Mouse (Mus musculus): ENCODE results near the gene Pde2a. TPM values are rescaled to one million over a fixed set of nuclear protein-coding genes. Genes with fewer than 3 reads are reported as not detected.

Pde2a gene
- polyA plus RNA-seq, 1 experiment from 2014 or later: 18.3 TPM

DNA sequence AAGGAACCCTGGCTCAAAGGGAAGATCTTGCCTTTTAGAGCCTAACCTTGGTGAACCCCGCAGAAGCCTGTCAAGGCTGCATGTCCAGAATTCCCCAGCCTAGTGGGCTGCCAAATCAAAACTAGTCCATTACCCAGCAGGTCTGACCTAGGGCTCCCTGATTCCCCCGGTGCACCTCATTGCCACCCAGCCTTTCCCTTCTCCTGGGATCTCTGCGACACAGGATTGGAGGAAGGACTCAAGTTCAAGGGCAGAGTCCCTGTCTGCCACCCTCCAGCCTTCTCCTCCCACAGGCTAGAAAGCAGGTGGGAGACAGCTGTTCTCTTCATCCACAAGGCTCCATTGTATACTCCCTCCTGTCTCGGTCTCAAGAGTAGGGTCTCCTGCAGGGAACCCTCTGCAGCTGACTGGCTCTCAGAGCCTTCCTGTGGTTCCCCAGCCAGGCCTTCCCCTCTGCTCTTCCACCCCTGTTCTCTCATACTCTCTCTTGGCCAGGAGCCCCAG is 36.8 kb downstream of the Pde2a start:
- Histone ChIP-seq H3K4me3 (no peak overlapping the region), H3K27ac (no peak overlapping the region), H3K36me3 (no peaks in the 10 kb centered on the region), H3K9me3 (no peaks in the 10 kb centered on the region), H3K27me3 (ENCODE audit: insufficient read depth, poor library complexity, severe bottlenecking) (peaks cover 41% of the 10 kb centered on the region), H3K4me1 (replicated peaks) (peaks cover 79% of the 10 kb centered on the region)
- DNase-seq (ENCODE audit: low spot score): no peak
- 69% methylated on average over 4 of the region's 4 CpGs for WGBS

DNA sequence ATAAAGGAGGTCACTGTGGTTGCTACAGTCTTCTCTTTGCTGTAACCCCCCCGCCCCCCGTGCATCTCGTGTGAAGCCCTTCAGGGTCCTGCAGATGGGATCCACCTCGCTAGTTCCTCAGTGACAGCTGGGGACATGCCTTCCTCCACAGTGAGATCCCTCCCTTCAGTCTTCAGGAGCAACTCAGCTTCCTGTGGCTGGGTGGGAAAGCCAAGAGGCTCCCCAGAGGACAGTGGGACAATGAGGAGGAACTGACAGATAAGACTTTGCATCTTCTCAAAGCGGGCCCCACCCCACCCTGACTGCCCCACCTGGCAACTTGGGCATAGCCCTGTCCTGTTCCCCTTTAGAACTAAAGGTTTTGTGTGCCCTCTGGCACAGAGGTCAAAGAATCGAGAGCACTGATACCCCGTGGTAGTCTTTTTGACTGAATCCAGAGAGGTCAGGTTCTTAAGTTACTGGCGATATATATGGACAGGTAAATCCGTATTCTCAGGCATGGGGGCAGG is 37.9 kb downstream of the Pde2a start:
- peaks cover 78% of the 10 kb centered on the region for H3K4me1 ChIP-seq (replicated peaks)
- H3K4me3 ChIP-seq: no peak overlapping the region
- H3K36me3 ChIP-seq: no peaks in the 10 kb centered on the region
- H3K27me3 ChIP-seq (ENCODE audit: insufficient read depth, poor library complexity, severe bottlenecking): peaks cover 31% of the 10 kb centered on the region
- no peak overlapping the region for H3K27ac ChIP-seq
- no peaks in the 10 kb centered on the region for H3K9me3 ChIP-seq
- DNase-seq (ENCODE audit: low spot score): no peak
- 77% methylated on average over 9 of the region's 9 CpGs for WGBS

DNA sequence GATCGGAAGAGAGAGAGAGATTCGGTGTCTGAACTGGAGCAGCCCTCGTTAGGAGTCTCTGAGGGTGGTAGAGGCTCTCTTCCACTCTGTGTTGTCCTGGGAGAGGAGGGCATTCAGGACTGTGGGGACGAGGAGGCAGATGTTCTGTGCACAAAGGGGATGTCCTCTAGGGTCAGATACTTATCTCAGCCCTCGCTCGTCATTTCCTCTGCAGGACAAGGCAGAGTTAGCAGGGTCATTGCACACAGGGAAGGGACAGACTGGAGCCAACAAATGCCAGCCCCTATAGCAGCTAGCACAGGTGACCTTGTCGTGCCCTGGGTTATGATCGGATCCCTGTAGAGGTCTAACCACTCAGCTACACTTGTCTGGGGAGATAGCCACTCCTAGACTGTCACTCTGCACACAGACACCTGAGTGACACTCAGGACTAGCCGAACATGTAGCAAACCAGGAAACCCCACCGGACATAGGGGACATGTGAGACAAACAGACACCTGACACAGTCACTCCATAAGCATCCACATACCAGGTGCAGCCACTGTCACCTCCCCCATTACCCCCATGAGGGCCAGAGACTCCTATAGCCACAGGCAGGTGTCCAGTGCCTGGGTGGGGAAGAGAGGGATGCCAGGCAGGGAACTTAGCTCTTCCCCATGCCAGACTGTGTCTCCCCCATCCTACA is 38.6 kb downstream of the Pde2a start:
- WGBS: 61% methylated on average over 10 of the region's 10 CpGs
- no peak for DNase-seq (ENCODE audit: low spot score)
- Histone ChIP-seq H3K27me3 (ENCODE audit: insufficient read depth, poor library complexity, severe bottlenecking) (peaks cover 24% of the 10 kb centered on the region), H3K36me3 (no peaks in the 10 kb centered on the region), H3K4me3 (no peak overlapping the region), H3K9me3 (no peaks in the 10 kb centered on the region), H3K4me1 (replicated peaks) (peaks cover 78% of the 10 kb centered on the region), H3K27ac (peak overlapping the region; percentile 35)

GRCm38 (mm10) chr7:101460608-101460957 is 39.1 kb downstream of the Pde2a start:
- Histone ChIP-seq H3K4me3 (no peak overlapping the region), H3K27me3 (ENCODE audit: insufficient read depth, poor library complexity, severe bottlenecking) (peaks cover 19% of the 10 kb centered on the region), H3K36me3 (no peaks in the 10 kb centered on the region), H3K9me3 (no peaks in the 10 kb centered on the region), H3K27ac (peak overlapping the region; percentile 35; the same call in 1 of the 2 replicates), H3K4me1 (replicated peaks) (peaks cover 81% of the 10 kb centered on the region)
- WGBS: 58% methylated on average over 10 of the region's 10 CpGs
- DNase-seq (ENCODE audit: low spot score): no peak

DNA sequence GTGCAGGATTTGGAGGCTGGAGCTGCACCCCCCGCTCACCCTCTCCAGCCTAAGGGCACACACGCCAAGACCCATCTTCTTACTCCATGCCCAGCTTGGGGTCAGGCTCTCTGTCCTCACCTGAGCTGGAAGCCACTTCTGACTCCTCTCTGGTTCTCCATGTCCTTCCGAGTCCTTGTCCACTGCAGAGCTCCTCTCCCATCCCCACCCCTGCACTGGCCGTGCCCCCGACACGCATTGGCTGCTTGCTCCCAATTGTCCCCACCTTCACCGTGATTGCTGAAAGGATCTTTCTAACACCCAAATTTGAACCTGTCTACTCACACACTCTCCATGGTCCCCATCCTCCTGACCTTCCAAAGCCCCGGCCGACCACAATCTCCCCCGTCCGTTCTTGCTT is 40.1 kb downstream of the Pde2a start:
- no peak for DNase-seq (ENCODE audit: low spot score)
- whole genome bisulfite sequencing: 88% methylated on average over 11 of the region's 11 CpGs
- Histone ChIP-seq H3K9me3 (no peaks in the 10 kb centered on the region), H3K27ac (peak overlapping the region; percentile 67; the same call in 1 of the 2 replicates), H3K4me1 (replicated peaks) (peaks cover 84% of the 10 kb centered on the region), H3K4me3 (no peak overlapping the region), H3K36me3 (no peaks in the 10 kb centered on the region), H3K27me3 (ENCODE audit: insufficient read depth, poor library complexity, severe bottlenecking) (peaks cover 16% of the 10 kb centered on the region)

DNA sequence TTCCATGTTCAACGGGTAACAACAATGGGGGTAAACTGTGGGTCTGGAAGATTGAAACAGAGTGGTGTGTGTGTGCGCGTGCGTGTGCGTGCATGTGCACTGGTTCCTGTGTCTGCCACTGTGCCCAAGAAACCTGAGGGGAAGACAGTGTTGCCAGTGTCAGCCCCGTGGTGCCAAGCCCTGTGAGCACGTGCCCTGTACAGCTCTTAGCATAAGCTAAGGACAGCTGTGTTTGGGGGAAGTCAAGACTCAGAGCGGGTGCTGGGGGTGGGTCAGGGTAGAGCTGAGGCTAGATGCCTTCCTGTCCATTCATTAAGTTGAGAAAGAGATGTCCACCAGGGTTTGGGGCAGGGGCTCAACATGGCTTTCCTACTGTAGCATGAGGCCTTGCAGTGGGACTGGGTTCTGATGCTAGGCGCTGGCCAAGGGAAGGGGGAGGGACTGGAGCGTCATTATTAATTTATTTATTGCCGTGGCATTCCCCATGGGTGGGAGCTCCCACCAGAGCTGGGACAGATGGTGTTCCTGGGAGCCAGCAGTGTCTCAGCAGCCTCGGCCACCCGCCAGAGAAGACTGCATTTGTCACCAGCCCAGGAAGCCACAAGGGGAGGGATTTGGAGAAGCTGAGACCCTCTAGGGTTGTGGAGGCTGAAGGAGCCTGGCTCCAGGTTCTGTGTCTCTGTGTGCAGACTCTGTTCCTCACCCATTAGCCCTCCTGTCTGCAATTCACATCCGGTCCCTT is 41.0 kb downstream of the Pde2a start:
- no peaks in the 10 kb centered on the region for H3K9me3 ChIP-seq
- 80% methylated on average over 14 of the region's 14 CpGs for WGBS
- H3K27me3 ChIP-seq (ENCODE audit: insufficient read depth, poor library complexity, severe bottlenecking): peaks cover 11% of the 10 kb centered on the region; the same call in 1 of the 2 replicates
- peak overlapping the region; percentile 67 for H3K27ac ChIP-seq
- no peak for DNase-seq (ENCODE audit: low spot score)
- H3K36me3 ChIP-seq: no peaks in the 10 kb centered on the region
- no peak overlapping the region for H3K4me3 ChIP-seq
- H3K4me1 ChIP-seq (replicated peaks): peaks cover 77% of the 10 kb centered on the region

DNA sequence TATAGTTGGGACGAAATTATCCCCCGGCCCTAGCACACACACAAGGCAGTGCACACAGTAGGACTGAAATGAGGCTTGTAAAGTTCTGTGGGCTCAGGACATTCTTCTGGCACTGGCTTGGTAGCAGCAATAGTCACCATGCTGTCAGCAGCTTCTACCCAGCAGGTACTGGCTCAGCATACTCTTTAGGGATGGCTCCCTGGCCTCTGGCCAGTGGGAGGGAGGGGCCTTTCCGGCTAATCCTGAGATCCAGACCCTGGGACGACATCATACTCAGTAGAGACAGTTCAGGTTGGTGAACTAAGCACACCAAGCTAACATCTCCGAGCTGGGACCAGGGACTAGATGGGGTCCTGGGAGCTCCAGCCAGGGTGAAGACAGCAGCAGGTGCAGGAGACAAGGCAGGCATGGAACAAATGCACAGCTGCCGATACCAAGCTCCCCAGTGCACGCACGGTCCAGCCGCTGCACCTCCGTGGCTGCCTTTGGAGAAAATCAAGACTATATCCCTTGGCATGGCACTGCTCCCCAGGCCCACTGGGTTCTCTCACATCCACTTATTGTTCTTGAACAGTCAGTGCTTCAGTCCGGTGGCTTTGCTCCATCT is 42.3 kb downstream of the Pde2a start:
- Histone ChIP-seq H3K9me3 (no peaks in the 10 kb centered on the region), H3K4me1 (replicated peaks) (peaks cover 66% of the 10 kb centered on the region), H3K4me3 (no peak overlapping the region), H3K36me3 (no peaks in the 10 kb centered on the region), H3K27me3 (ENCODE audit: insufficient read depth, poor library complexity, severe bottlenecking) (no peaks in the 10 kb centered on the region), H3K27ac (peak overlapping the region; percentile 50; the same call in 1 of the 2 replicates)
- no peak for DNase-seq (ENCODE audit: low spot score)
- WGBS: 80% methylated on average over 11 of the region's 11 CpGs

GRCm38 (mm10) chr7:101464927-101465326 is 43.4 kb downstream of the Pde2a start:
- Histone ChIP-seq H3K4me1 (replicated peaks) (peaks cover 58% of the 10 kb centered on the region), H3K36me3 (no peaks in the 10 kb centered on the region)
- WGBS: 53% methylated on average over 4 of the region's 4 CpGs

DNA sequence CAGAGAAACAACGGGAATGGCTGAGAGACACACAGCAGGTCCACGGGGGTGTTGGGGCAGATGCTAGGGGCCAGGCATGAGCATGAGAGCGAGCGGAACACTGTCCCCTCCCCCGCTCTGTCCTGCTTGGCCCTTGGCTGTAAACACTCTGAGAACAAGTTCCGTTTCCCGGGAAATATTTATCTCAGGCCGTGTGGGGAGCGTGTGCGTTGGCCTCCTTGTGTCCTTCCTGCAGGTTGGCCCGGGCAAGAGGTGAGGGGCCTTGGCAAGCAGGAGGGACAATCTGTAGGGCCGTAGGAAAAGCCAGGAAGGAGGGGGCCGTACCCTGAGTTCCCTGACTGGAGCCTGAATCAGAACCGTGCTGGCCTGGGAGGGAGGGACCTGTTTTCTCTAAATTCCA is 43.9 kb downstream of the Pde2a start:
- 43% methylated on average over 14 of the region's 14 CpGs for WGBS
- no peaks in the 10 kb centered on the region for H3K9me3 ChIP-seq
- H3K27me3 ChIP-seq (ENCODE audit: insufficient read depth, poor library complexity, severe bottlenecking): no peaks in the 10 kb centered on the region
- peak; percentile 21 for DNase-seq (ENCODE audit: low spot score)
- H3K4me3 ChIP-seq: no peak overlapping the region
- peak overlapping the region; percentile 70 for H3K27ac ChIP-seq
- peaks cover 53% of the 10 kb centered on the region for H3K4me1 ChIP-seq (replicated peaks)
- no peaks in the 10 kb centered on the region for H3K36me3 ChIP-seq

More at GRCm38 (mm10) chr7:101464927-101465326, 43.4 kb downstream of the Pde2a start:
- Histone ChIP-seq H3K9me3 (no peaks in the 10 kb centered on the region), H3K27ac (peak overlapping the region; percentile 70), H3K27me3 (ENCODE audit: insufficient read depth, poor library complexity, severe bottlenecking) (no peaks in the 10 kb centered on the region), H3K4me3 (no peak overlapping the region)
- peak; percentile 23 for DNase-seq (ENCODE audit: low spot score)

DNA sequence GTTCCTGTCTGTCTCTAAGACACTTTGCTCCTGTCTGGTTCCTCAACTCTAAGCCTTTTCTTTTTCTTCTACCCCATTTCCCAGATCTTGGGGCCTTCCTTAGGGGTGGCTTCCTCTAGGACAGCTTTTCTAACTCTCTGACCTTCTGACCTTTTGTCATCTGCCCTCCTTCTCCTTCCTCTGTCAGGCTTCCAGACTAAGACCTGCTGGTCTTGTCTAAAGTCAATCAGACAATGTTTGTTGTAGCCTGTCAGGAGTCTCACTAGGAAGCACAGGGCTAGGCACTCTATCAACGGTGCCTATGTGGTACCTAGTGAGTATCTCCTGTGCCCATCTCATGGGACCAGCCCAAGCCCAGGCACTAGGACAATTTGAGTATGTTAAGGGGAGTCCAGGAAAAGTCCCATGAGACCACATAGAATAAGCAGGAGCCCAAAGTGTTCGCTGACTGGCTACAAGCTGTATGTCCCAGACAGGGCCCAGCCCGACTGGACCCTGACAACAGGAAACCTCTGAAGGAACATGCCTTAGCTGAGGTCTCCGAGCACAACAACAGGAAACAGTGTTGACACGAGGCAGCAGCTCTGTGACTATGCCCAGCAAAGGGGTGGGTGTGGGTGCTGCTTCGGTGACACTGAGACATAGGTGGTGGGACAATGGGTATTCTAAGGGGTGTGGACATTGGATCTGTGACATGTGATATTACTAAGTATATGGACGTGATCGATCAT is 44.5 kb downstream of the Pde2a start:
- WGBS: 83% methylated on average over 8 of the region's 8 CpGs
- H3K36me3 ChIP-seq: no peaks in the 10 kb centered on the region
- no peak overlapping the region for H3K4me3 ChIP-seq
- no peaks in the 10 kb centered on the region for H3K9me3 ChIP-seq
- H3K27ac ChIP-seq: peak overlapping the region; percentile 70; the same call in 1 of the 2 replicates
- no peaks in the 10 kb centered on the region for H3K27me3 ChIP-seq (ENCODE audit: insufficient read depth, poor library complexity, severe bottlenecking)
- peaks cover 48% of the 10 kb centered on the region for H3K4me1 ChIP-seq (replicated peaks)
- DNase-seq (ENCODE audit: low spot score): no peak

DNA sequence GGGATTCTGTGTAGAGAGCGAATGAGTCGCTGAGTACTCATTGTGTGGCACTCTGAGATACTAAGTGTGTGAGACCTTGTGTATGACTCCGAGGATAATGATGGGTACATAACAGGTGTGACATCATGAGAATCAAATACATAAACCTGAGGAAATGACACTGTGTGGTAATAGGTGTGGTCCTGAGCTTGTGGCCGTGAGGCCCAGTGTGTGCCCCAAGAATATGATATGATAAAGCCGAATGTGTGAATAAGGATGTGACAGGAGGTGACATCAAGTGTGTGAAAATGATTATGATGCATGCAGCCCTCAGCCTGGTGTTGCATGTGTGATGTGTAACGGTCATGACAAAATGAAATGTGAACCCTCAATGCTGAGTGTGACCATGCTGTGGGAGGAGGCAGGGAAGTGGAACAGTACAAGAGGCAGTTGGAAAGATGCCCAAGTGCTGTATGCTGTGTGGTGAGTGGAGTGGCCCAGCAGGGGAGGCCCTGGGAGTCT is 45.1 kb downstream of the Pde2a start:
- Histone ChIP-seq H3K4me1 (replicated peaks) (peaks cover 45% of the 10 kb centered on the region), H3K27me3 (ENCODE audit: insufficient read depth, poor library complexity, severe bottlenecking) (no peaks in the 10 kb centered on the region), H3K4me3 (no peak overlapping the region), H3K9me3 (no peaks in the 10 kb centered on the region), H3K36me3 (no peaks in the 10 kb centered on the region), H3K27ac (no peak overlapping the region; the same call in 1 of the 2 replicates)
- no peak for DNase-seq (ENCODE audit: low spot score)
- 93% methylated on average over 6 of the region's 6 CpGs for WGBS

DNA sequence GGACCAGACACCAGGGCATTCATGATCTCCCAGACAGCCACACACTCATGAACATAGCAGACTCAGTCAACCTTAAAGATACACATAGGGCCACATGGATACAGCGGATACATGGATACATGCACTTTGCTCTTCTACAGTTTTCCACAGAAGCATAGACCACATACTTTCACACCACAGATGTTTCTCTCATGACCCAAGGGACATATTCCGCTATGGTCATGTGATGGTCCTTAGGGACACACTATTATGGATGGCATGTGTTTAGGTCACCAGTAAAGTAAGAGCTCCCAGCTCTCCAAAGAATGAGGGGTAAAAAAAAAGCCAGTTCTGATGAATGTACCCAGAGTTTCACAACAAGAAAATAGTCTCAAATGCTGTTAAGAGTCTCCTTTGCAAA is 49.9 kb downstream of the Pde2a start:
- no peaks in the 10 kb centered on the region for H3K36me3 ChIP-seq
- H3K27ac ChIP-seq: no peak overlapping the region
- H3K9me3 ChIP-seq: no peaks in the 10 kb centered on the region
- H3K4me3 ChIP-seq: no peak overlapping the region
- H3K27me3 ChIP-seq (ENCODE audit: insufficient read depth, poor library complexity, severe bottlenecking): no peaks in the 10 kb centered on the region
- H3K4me1 ChIP-seq (replicated peaks): peaks cover 21% of the 10 kb centered on the region
- no peak for DNase-seq (ENCODE audit: low spot score)
- 91% methylated on average over 2 of the region's 2 CpGs for WGBS

All from hindbrain, embryonic 10.5 days (tissue).